Mouse (Mus musculus) left cerebral cortex, postnatal 14 days (tissue): Measurements from ENCODE around the gene Eif3d. TPM values are rescaled to one million over a fixed set of nuclear protein-coding genes. Genes with fewer than 3 reads are reported as not detected.
A peak's percentile ranks its signal among the peaks of the same experiment; 100 is the strongest.

Experiments used
- DNase-seq, 2 experiments: peaks; one replicate each; pipeline ENCODE4 v3.0.0; 2021 to 2022; ENCODE audit warnings: low spot score in 2 of 2, mixed read lengths in 1 of 2
- intact Hi-C: fragments of 180-260 bp; cut with DNase I; formaldehyde crosslinking; loops from one replicate; pipeline ENCODE4 v1.15.1; 2025
- total RNA-seq, 2 experiments: library from RNA; stranded (reverse); gene quantifications; 2 replicates each; pipeline ENCODE4 v1.2.3; 2021

Eif3d gene
- total RNA-seq, 2 experiments from 2014 or later, result 101 to 117 TPM

- peak; percentile 86 to 94 for DNase-seq
- intact Hi-C loops, result no loop called here
Observed at GRCm38 (mm10) chr15:77956404-77956901, 14.2 kb downstream of the Eif3d start, which contains the start of gene Foxred2. Gene Foxred2 (minus strand): TSS chr15:77956722.

- no peak for DNase-seq
- intact Hi-C loops, result no loop called here
Observed at GRCm38 (mm10) chr15:77955440-77956403, 14.9 kb downstream of the Eif3d start.

- intact Hi-C loops, result no loop called here
- no peak for DNase-seq
Observed at GRCm38 (mm10) chr15:77954362-77954761, 16.3 kb downstream of the Eif3d start.

GRCm38 (mm10) chr15:77952921-77953320 is 17.7 kb downstream of the Eif3d start:
- DNase-seq, result no peak

GRCm38 (mm10) chr15:77949061-77949460 is 21.6 kb downstream of the Eif3d start:
- DNase-seq, result no peak
- intact Hi-C loops, result no loop called here

More at GRCm38 (mm10) chr15:77952921-77953320, 17.7 kb downstream of the Eif3d start:
- intact Hi-C loops, result no loop called here

- intact Hi-C loops, result no loop called here
- peak in 1 of 2 experiments; percentile 45 for DNase-seq
Observed at GRCm38 (mm10) chr15:77945711-77946110, 24.9 kb downstream of the Eif3d start.

- intact Hi-C loops, result no loop called here
- DNase-seq, result no peak
Observed at GRCm38 (mm10) chr15:77941563-77941962, 29.1 kb downstream of the Eif3d start.

GRCm38 (mm10) chr15:77938516-77938915 is 32.1 kb downstream of the Eif3d start:
- intact Hi-C loops, result no loop called here

GRCm38 (mm10) chr15:77935673-77936375 is 34.8 kb downstream of the Eif3d start:
- intact Hi-C loops, result no loop called here
- peak; percentile 63 to 69 for DNase-seq

More at GRCm38 (mm10) chr15:77938516-77938915, 32.1 kb downstream of the Eif3d start:
- no peak for DNase-seq

- intact Hi-C loops, result loop anchor here (5.0 kb wide), 1 partner anchor 37 kb away; the partner anchor contains the start of gene Eif3d
- no peak for DNase-seq
Observed at GRCm38 (mm10) chr15:77934968-77935367, 35.6 kb downstream of the Eif3d start.

- intact Hi-C loops, result loop anchor here (5.0 kb wide), 1 partner anchor 38 kb away; the partner anchor contains the start of gene Eif3d
- DNase-seq, result no peak
Observed at GRCm38 (mm10) chr15:77934326-77934725, 36.3 kb downstream of the Eif3d start.

- intact Hi-C loops, result loop anchor here (5.0 kb wide), 1 partner anchor 39 kb away; the partner anchor contains the start of gene Eif3d
- DNase-seq, result peak; percentile 99 to 100
Observed at GRCm38 (mm10) chr15:77933770-77934169, 36.8 kb downstream of the Eif3d start.

- intact Hi-C loops, result loop anchor here (5.0 kb wide), 1 partner anchor 39 kb away; the partner anchor contains the start of gene Eif3d
- DNase-seq, result no peak
Observed at GRCm38 (mm10) chr15:77933222-77933621, 37.4 kb downstream of the Eif3d start.

GRCm38 (mm10) chr15:77931689-77932016 is 39.0 kb downstream of the Eif3d start:
- DNase-seq, result no peak
- intact Hi-C loops, result loop anchor here (5.0 kb wide), 1 partner anchor 41 kb away; the partner anchor contains the start of gene Eif3d

GRCm38 (mm10) chr15:77930986-77931688 is 39.5 kb downstream of the Eif3d start:
- no peak for DNase-seq
- intact Hi-C loops, result loop anchor here (5.0 kb wide), 1 partner anchor 41 kb away; the partner anchor contains the start of gene Eif3d

GRCm38 (mm10) chr15:77929804-77930203 is 40.8 kb downstream of the Eif3d start:
- DNase-seq, result no peak
- intact Hi-C loops, result loop anchor here (5.0 kb wide), 1 partner anchor 42 kb away; the partner anchor contains the start of gene Eif3d

- intact Hi-C loops, result no loop called here
- peak; percentile 97 to 99 for DNase-seq
Observed at GRCm38 (mm10) chr15:77928673-77929331, 41.8 kb downstream of the Eif3d start, which contains the start of gene Txn2. Gene Txn2 (minus strand): TSS chr15:77929006.

- intact Hi-C loops, result no loop called here
- DNase-seq, result no peak
Observed at GRCm38 (mm10) chr15:77928091-77928490, 42.5 kb downstream of the Eif3d start.
